29 mouse cellular contexts compared by ENCODE assay signal in genomic region chr12:36132668-36133067, GRCm38 (mm10). TPM values are rescaled to one million over a fixed set of nuclear protein-coding genes. Genes with fewer than 3 reads are reported as not detected.
DNase-seq lines count a peak whose midpoint lies in the region; ATAC-seq lines count a peak whose summit lies in the region.
"Had no signal": no experiment of that assay in that cellular context is flagged by ENCODE, and none has a peak within 500 bp of the region (broad histone marks: within the 10 kb centered on the region; RNA-seq: fewer than 3 reads in every experiment).

No protein-coding gene starts in this region.

- 62% methylated on average over 3 of the region's 3 CpGs for WGBS in forebrain, embryonic 16.5 days
- WGBS in forebrain, embryonic 10.5 days: 90% methylated on average over 3 of the region's 3 CpGs
- WGBS in kidney, embryonic 16.5 days: 82% methylated on average over 3 of the region's 3 CpGs

- no peak overlapping the region for H3K4me2 ChIP-seq in forebrain, embryonic 16.5 days (ENCODE audit: low read length)
- no peak overlapping the region for H3K4me2 ChIP-seq in kidney, embryonic 16.5 days (replicated peaks; ENCODE audit: low read depth, low read length)
- H3K4me2 ChIP-seq: embryonic facial prominence, embryonic 13.5 days; heart, embryonic 12.5 days; heart, embryonic 15.5 days; hindbrain, embryonic 14.5 days had no signal

- 0 out of 2 replicates have a peak, but pooled peaks cover 6% of the 10 kb centered on the region for H3K4me1 ChIP-seq in forebrain, embryonic 16.5 days (replicated peaks; ENCODE audit: control insufficient read depth, insufficient read depth, low read length)
- no peaks in the 10 kb centered on the region for H3K4me1 ChIP-seq in forebrain, embryonic 10.5 days
- peaks cover 13% of the 10 kb centered on the region; the same call in 1 of the 2 replicates for H3K4me1 ChIP-seq in brown adipose tissue, adult 24 weeks (ENCODE audit: control insufficient read depth, insufficient read depth, insufficient read length, low read length)
- no peaks in the 10 kb centered on the region for H3K4me1 ChIP-seq in kidney, embryonic 16.5 days (ENCODE audit: insufficient read depth, low read length)
- H3K4me1 ChIP-seq: embryonic facial prominence, embryonic 13.5 days had no signal

- no peak for DNase-seq in forebrain, embryonic 10.5 days (ENCODE audit: extremely low spot score, low spot score)
- peak; percentile 44 for DNase-seq in 416B (ENCODE audit: low read depth)
- DNase-seq in Muller cell, postnatal 12 days (ENCODE audit: inconsistent ontology term): peak; percentile 41
- no peak for DNase-seq in cerebellum, adult 8-10 months
- no peak for DNase-seq in frontal cortex, postnatal 14 days (ENCODE audit: low spot score in 2 of 2)
- DNase-seq: adrenal gland, adult 8-10 months; adrenal gland, postnatal 25 days; cerebellum, adult 11 months; cerebellum, adult 2 months; cerebellum, postnatal 10 days; cerebellum, postnatal 36 days; embryo, embryonic 11 days; gastrocnemius, postnatal 14 days; heart, adult 18-20 months; heart, postnatal 10 days; heart, postnatal 4 days; kidney, adult 2 months had no signal

- no peak overlapping the region for H3K27ac ChIP-seq in forebrain, embryonic 16.5 days (ENCODE audit: low read length)
- H3K27ac ChIP-seq in forebrain, embryonic 10.5 days: no peak overlapping the region
- H3K27ac ChIP-seq in brown adipose tissue, adult 24 weeks (replicated peaks; ENCODE audit: low read depth, low read length): 0 out of 2 replicates have a peak overlapping the region, but pooled peaks have one; percentile 23
- no peak overlapping the region for H3K27ac ChIP-seq in kidney, embryonic 16.5 days (ENCODE audit: low read length)
- H3K27ac ChIP-seq: embryonic facial prominence, embryonic 10.5 days; embryonic facial prominence, embryonic 13.5 days; heart, embryonic 15.5 days; hindbrain, embryonic 14.5 days; hindbrain, postnatal 0 days had no signal

- peaks cover 32% of the 10 kb centered on the region for H3K36me3 ChIP-seq in forebrain, embryonic 16.5 days (ENCODE audit: control insufficient read depth, insufficient read depth)
- peaks cover 94% of the 10 kb centered on the region for H3K36me3 ChIP-seq in forebrain, embryonic 10.5 days (replicated peaks)
- H3K36me3 ChIP-seq in kidney, embryonic 16.5 days (ENCODE audit: insufficient read depth, low read length): peaks cover 34% of the 10 kb centered on the region

- no peaks in the 10 kb centered on the region; the same call in 1 of the 2 replicates for H3K9me3 ChIP-seq in forebrain, embryonic 16.5 days (ENCODE audit: control insufficient read depth, low read length)
- no peaks in the 10 kb centered on the region for H3K9me3 ChIP-seq in forebrain, embryonic 10.5 days
- no peaks in the 10 kb centered on the region for H3K9me3 ChIP-seq in kidney, embryonic 16.5 days (ENCODE audit: low read length)
- H3K9me3 ChIP-seq: embryonic facial prominence, embryonic 10.5 days; embryonic facial prominence, embryonic 13.5 days; heart, embryonic 12.5 days; heart, embryonic 15.5 days had no signal

- no peaks in the 10 kb centered on the region for H3K27me3 ChIP-seq in forebrain, embryonic 16.5 days (replicated peaks; ENCODE audit: control insufficient read depth, insufficient read depth, low read length)
- no peaks in the 10 kb centered on the region for H3K27me3 ChIP-seq in forebrain, embryonic 10.5 days (ENCODE audit: poor library complexity, severe bottlenecking)
- no peaks in the 10 kb centered on the region for H3K27me3 ChIP-seq in kidney, embryonic 16.5 days (ENCODE audit: insufficient read depth, low read length)
- H3K27me3 ChIP-seq: embryonic facial prominence, embryonic 13.5 days; heart, embryonic 12.5 days; heart, embryonic 15.5 days; Patski had no signal

- no peak overlapping the region for H3K9ac ChIP-seq in forebrain, embryonic 16.5 days (replicated peaks; ENCODE audit: low read depth, low read length)
- H3K9ac ChIP-seq in kidney, embryonic 16.5 days (replicated peaks; ENCODE audit: low read length): no peak overlapping the region
- H3K9ac ChIP-seq: embryonic facial prominence, embryonic 13.5 days; heart, embryonic 12.5 days; heart, embryonic 15.5 days; hindbrain, embryonic 14.5 days had no signal

- ATAC-seq in forebrain, embryonic 16.5 days: peak; percentile 61
- no peak for ATAC-seq in kidney, embryonic 16.5 days (ENCODE audit: low FRiP score, low TSS enrichment)
- ATAC-seq: hindbrain, postnatal 0 days; intestine, postnatal 0 days; Patski had no signal

- no peak overlapping the region for H3K4me3 ChIP-seq in forebrain, embryonic 16.5 days (replicated peaks; ENCODE audit: low read length)
- H3K4me3 ChIP-seq in forebrain, embryonic 10.5 days: no peak overlapping the region
- no peak overlapping the region for H3K4me3 ChIP-seq in brown adipose tissue, adult 24 weeks (ENCODE audit: insufficient read depth, low read depth, low read length)
- H3K4me3 ChIP-seq in kidney, embryonic 16.5 days (ENCODE audit: low read length): no peak overlapping the region
- H3K4me3 ChIP-seq: embryonic facial prominence, embryonic 10.5 days; embryonic facial prominence, embryonic 13.5 days; erythroblast, embryonic 14.5 days; heart, embryonic 12.5 days; heart, embryonic 15.5 days had no signal

RNA-seq across cellular contexts. Expression of gene Ankmy2, which starts 24.2 kb away (rescaled TPM):
- polyA plus RNA-seq in forebrain, embryonic 16.5 days (2015; fragmentation: Nextera tagmentation; extraction: Ambion mirVana): 64.4 and 64.7 TPM in 2 replicates
- 21.4 and 23.8 TPM in 2 replicates for polyA plus RNA-seq in forebrain, embryonic 10.5 days (2016; fragmentation: Nextera tagmentation; extraction: Ambion mirVana)
- 16.4 and 16.6 TPM in 2 replicates for polyA plus RNA-seq in brown adipose tissue, adult 24 weeks (2012; ENCODE audit: insufficient read depth, insufficient read length, missing spikeins)
- polyA plus RNA-seq in kidney, embryonic 16.5 days (2015; fragmentation: Nextera tagmentation; extraction: Ambion mirVana): 37.4 and 41.6 TPM in 2 replicates

RNA-seq across cellular contexts. Expression of gene Bzw2, which starts 25.2 kb away (rescaled TPM):
- 542 and 586 TPM in 2 replicates for polyA plus RNA-seq in forebrain, embryonic 16.5 days (2015; fragmentation: Nextera tagmentation; extraction: Ambion mirVana)
- polyA plus RNA-seq in forebrain, embryonic 10.5 days (2016; fragmentation: Nextera tagmentation; extraction: Ambion mirVana): 269 and 276 TPM in 2 replicates
- polyA plus RNA-seq in brown adipose tissue, adult 24 weeks (2012; ENCODE audit: insufficient read depth, insufficient read length, missing spikeins): 25.0 and 35.3 TPM in 2 replicates
- 198 and 218 TPM in 2 replicates for polyA plus RNA-seq in kidney, embryonic 16.5 days (2015; fragmentation: Nextera tagmentation; extraction: Ambion mirVana)

Comparison
In these comparisons a context has a peak if more than half of its experiments do, and no peak if none do; other contexts are left out.
1. DNase-seq: peak in 416B (single experiment) and Muller cell, postnatal 12 days (single experiment); none in forebrain, embryonic 10.5 days (single experiment), cerebellum, adult 8-10 months (single experiment) and frontal cortex, postnatal 14 days (0 of 2).